Mouse (Mus musculus) adrenal gland, postnatal 0 days (tissue): ENCODE results near the gene Tmub2. TPM values are rescaled to one million over a fixed set of nuclear protein-coding genes. Genes with fewer than 3 reads are reported as not detected.

Source experiments
- polyA plus RNA-seq: library from polyadenylated mRNA; unstranded; fragments of >200 nt; fragmentation: Nextera tagmentation; extraction: Ambion mirVana; gene quantifications from 2 replicates; pipeline ENCODE4 v1.2.1, GENCODE M21; 2015

The Tmub2 gene
- 41.2 and 54.1 TPM in 2 replicates for polyA plus RNA-seq

GRCm38 (mm10) chr11:102284501-102285094 lies at the start of gene Tmub2:
TSS of gene Tmub2 (plus strand) at chr11:102284931.

GRCm38 (mm10) chr11:102248630-102249230 lies 36.0 kb upstream of the Tmub2 start, which contains the start of gene BC030867:
TSS of gene BC030867 (plus strand) at chr11:102248882.

GRCm38 (mm10) chr11:102268520-102269244 lies 16.0 kb upstream of the Tmub2 start, which contains the start of gene Asb16:
TSS of gene Asb16 (plus strand) at chr11:102268743.

GRCm38 (mm10) chr11:102296491-102297472 lies 12.1 kb downstream of the Tmub2 start, which contains the start of gene Atxn7l3:
TSS of gene Atxn7l3 (minus strand) at chr11:102296631.

GRCm38 (mm10) chr11:102319410-102319792 lies 34.7 kb downstream of the Tmub2 start, which contains the start of gene Ubtf:
TSS of gene Ubtf (minus strand) at chr11:102319742.

Other genes with a start within 250 kb of the Tmub2 start
- 3.1 and 5.1 TPM in 2 replicates for gene Cd300lg, start 243.4 kb upstream of the Tmub2 start, polyA plus RNA-seq
- 5.0 and 6.1 TPM in 2 replicates for gene Mpp2, start 196.4 kb upstream of the Tmub2 start, polyA plus RNA-seq
- 0.28 TPM in 1 of 2 replicates, not detected in the other for gene Ppy, start 183.6 kb upstream of the Tmub2 start, polyA plus RNA-seq
- 0.33 and 0.37 TPM in 2 replicates for gene Pyy, start 177.1 kb upstream of the Tmub2 start, polyA plus RNA-seq
- 0.43 and 0.77 TPM in 2 replicates for gene Nags, start 139.4 kb upstream of the Tmub2 start, polyA plus RNA-seq
- gene Tmem101, start 128.5 kb upstream of the Tmub2 start, polyA plus RNA-seq, result 16.8 and 23.9 TPM in 2 replicates
- 68.2 and 91.7 TPM in 2 replicates for gene Lsm12, start 99.6 kb upstream of the Tmub2 start, polyA plus RNA-seq
- gene G6pc3, start 95.3 kb upstream of the Tmub2 start, polyA plus RNA-seq, result 28.6 and 70.2 TPM in 2 replicates
- 54.3 and 58.9 TPM in 2 replicates for gene Hdac5, start 54.8 kb upstream of the Tmub2 start, polyA plus RNA-seq
- gene BC030867, start 36.0 kb upstream of the Tmub2 start, polyA plus RNA-seq, result 2.7 and 3.6 TPM in 2 replicates
- 0.04 TPM in 1 of 2 replicates, not detected in the other for gene Asb16, start 16.2 kb upstream of the Tmub2 start, polyA plus RNA-seq
- 7.6 and 8.0 TPM in 2 replicates for gene Atxn7l3, start 11.7 kb downstream of the Tmub2 start, polyA plus RNA-seq
- 51.6 and 62.7 TPM in 2 replicates for gene Ubtf, start 34.8 kb downstream of the Tmub2 start, polyA plus RNA-seq
- 15.4 and 17.7 TPM in 2 replicates for gene Slc4a1, start 81.3 kb downstream of the Tmub2 start, polyA plus RNA-seq
- 38.2 and 52.7 TPM in 2 replicates for gene Rundc3a, start 108.5 kb downstream of the Tmub2 start, polyA plus RNA-seq
- 201 and 336 TPM in 2 replicates for gene Slc25a39, start 123.0 kb downstream of the Tmub2 start, polyA plus RNA-seq
- 180 and 237 TPM in 2 replicates for gene Grn, start 145.4 kb downstream of the Tmub2 start, polyA plus RNA-seq
- gene Fam171a2, start 162.8 kb downstream of the Tmub2 start, polyA plus RNA-seq, result 5.4 and 8.2 TPM in 2 replicates
- 10.6 and 15.9 TPM in 2 replicates for gene Itga2b, start 185.2 kb downstream of the Tmub2 start, polyA plus RNA-seq